8 mouse cellular contexts compared by ENCODE assay signal in genomic region chr11:69096987-69097900, GRCm38 (mm10). TPM values are rescaled to one million over a fixed set of nuclear protein-coding genes. Genes with fewer than 3 reads are reported as not detected.
A peak's percentile ranks its signal among the peaks of the same experiment; 100 is the strongest.
DNase-seq lines count a peak whose midpoint lies in the region; ATAC-seq and TF ChIP-seq lines count a peak whose summit lies in the region.

No protein-coding gene starts in this region.

- H3K9ac ChIP-seq in kidney, embryonic 15.5 days, result peak overlapping the region; percentile 25

- ATAC-seq in kidney, embryonic 15.5 days (replicated peaks; ENCODE audit: low FRiP score), result peak; percentile 46

- peak; percentile 51 for TF ChIP-seq POLR2A in embryonic fibroblast, embryonic 13.5 days (IDR thresholded peaks at IDR 0.05; ENCODE audit: low read depth, low read length)

- no peak for TF ChIP-seq CTCF in embryonic fibroblast, embryonic 13.5 days (IDR thresholded peaks at IDR 0.05; ENCODE audit: borderline replicate concordance, insufficient read depth, low read length)

- peaks cover 12% of the 10 kb centered on the region for H3K4me1 ChIP-seq in embryonic fibroblast, embryonic 13.5 days (ENCODE audit: control insufficient read depth, insufficient read depth, low read length)
- peaks cover 56% of the 10 kb centered on the region for H3K4me1 ChIP-seq in heart, embryonic 10.5 days
- H3K4me1 ChIP-seq in kidney, embryonic 15.5 days, result peaks cover 70% of the 10 kb centered on the region

- H3K36me3 ChIP-seq in heart, embryonic 10.5 days, result peaks cover 26% of the 10 kb centered on the region
- peaks cover 23% of the 10 kb centered on the region for H3K36me3 ChIP-seq in kidney, embryonic 15.5 days

- peak overlapping the region; percentile 96 for H3K4me2 ChIP-seq in kidney, embryonic 15.5 days

- 2% methylated on average over 29 of the region's 29 CpGs for WGBS in heart, embryonic 10.5 days
- WGBS in kidney, embryonic 15.5 days, result 3% methylated on average over 29 of the region's 29 CpGs

- peak overlapping the region; percentile 92 for H3K27ac ChIP-seq in embryonic fibroblast, embryonic 13.5 days (ENCODE audit: insufficient read depth, low read length)
- H3K27ac ChIP-seq in heart, embryonic 10.5 days, result peak overlapping the region; percentile 90
- H3K27ac ChIP-seq in kidney, embryonic 15.5 days, result peak overlapping the region; percentile 95

- DNase-seq in 3134 (ENCODE audit: extremely low read depth, insufficient read length, low spot score) (peak; percentile 97), liver (peak; percentile 96)
- peak; percentile 100 for DNase-seq in adrenal gland, postnatal 36 days
- peak; percentile 98 for DNase-seq in heart, embryonic 10.5 days (ENCODE audit: low spot score)
- DNase-seq in monocyte, adult 2 months (ENCODE audit: low read depth in 1 of 2, low spot score in 2 of 2), result peak; percentile 98 to 99
- peak; percentile 92 to 93 for DNase-seq in spleen, postnatal 36 days (ENCODE audit: low spot score in 2 of 2)

- H3K9me3 ChIP-seq in heart, embryonic 10.5 days, result no peaks in the 10 kb centered on the region
- no peaks in the 10 kb centered on the region for H3K9me3 ChIP-seq in kidney, embryonic 15.5 days (replicated peaks)

- H3K4me3 ChIP-seq in embryonic fibroblast, embryonic 13.5 days (ENCODE audit: insufficient read depth, low read length), result peak overlapping the region; percentile 24
- H3K4me3 ChIP-seq in heart, embryonic 10.5 days, result peak overlapping the region; percentile 73
- H3K4me3 ChIP-seq in kidney, embryonic 15.5 days (replicated peaks), result peak overlapping the region; percentile 61

- no peaks in the 10 kb centered on the region for H3K27me3 ChIP-seq in heart, embryonic 10.5 days (ENCODE audit: insufficient read depth, poor library complexity, severe bottlenecking)
- H3K27me3 ChIP-seq in kidney, embryonic 15.5 days, result no peaks in the 10 kb centered on the region

RNA-seq across cellular contexts. Expression of gene Per1, which starts 2.2 kb away (rescaled TPM):
- 100 to 1,000 TPM; 112 to 153 TPM for total RNA-seq in adrenal gland, postnatal 36 days (2021)
- 23.1 and 30.9 TPM in 2 replicates for polyA plus RNA-seq in embryonic fibroblast, embryonic 13.5 days (2011; ENCODE audit: insufficient read length, low read depth, missing spikeins)
- 8.0 and 8.8 TPM in 2 replicates for polyA plus RNA-seq in heart, embryonic 10.5 days (2016; fragmentation: Nextera tagmentation; extraction: Ambion mirVana)
- 12.1 and 13.7 TPM in 2 replicates for polyA plus RNA-seq in kidney, embryonic 15.5 days (2015; fragmentation: Nextera tagmentation; extraction: Ambion mirVana)

RNA-seq across cellular contexts. Expression of gene Vamp2, which starts 9.0 kb away (rescaled TPM):
- 100 to 1,000 TPM; 116 to 130 TPM for total RNA-seq in adrenal gland, postnatal 36 days (2021)
- polyA plus RNA-seq in embryonic fibroblast, embryonic 13.5 days (2011; ENCODE audit: insufficient read length, low read depth, missing spikeins), result 51.1 and 58.3 TPM in 2 replicates
- 85.8 and 93.0 TPM in 2 replicates for polyA plus RNA-seq in heart, embryonic 10.5 days (2016; fragmentation: Nextera tagmentation; extraction: Ambion mirVana)
- 83.5 and 101 TPM in 2 replicates for polyA plus RNA-seq in kidney, embryonic 15.5 days (2015; fragmentation: Nextera tagmentation; extraction: Ambion mirVana)

RNA-seq across cellular contexts. Expression of gene Hes7, which starts 23.0 kb away (rescaled TPM):
- total RNA-seq in adrenal gland, postnatal 36 days (2021), result under 1 TPM; 0.17 to 0.26 TPM
- polyA plus RNA-seq in embryonic fibroblast, embryonic 13.5 days (2011; ENCODE audit: insufficient read length, low read depth, missing spikeins), result not detected in 2 replicates
- polyA plus RNA-seq in heart, embryonic 10.5 days (2016; fragmentation: Nextera tagmentation; extraction: Ambion mirVana), result 0.60 and 0.63 TPM in 2 replicates
- 0.42 and 0.46 TPM in 2 replicates for polyA plus RNA-seq in kidney, embryonic 15.5 days (2015; fragmentation: Nextera tagmentation; extraction: Ambion mirVana)

RNA-seq across cellular contexts. Expression of gene 9130213A22Rik, which starts 25.1 kb away (rescaled TPM):
- total RNA-seq in adrenal gland, postnatal 36 days (2021), result under 1 TPM; 0.50 to 0.76 TPM
- 0.88 and 1.1 TPM in 2 replicates for polyA plus RNA-seq in embryonic fibroblast, embryonic 13.5 days (2011; ENCODE audit: insufficient read length, low read depth, missing spikeins)
- polyA plus RNA-seq in heart, embryonic 10.5 days (2016; fragmentation: Nextera tagmentation; extraction: Ambion mirVana), result 0.16 and 0.17 TPM in 2 replicates
- 0.27 and 0.51 TPM in 2 replicates for polyA plus RNA-seq in kidney, embryonic 15.5 days (2015; fragmentation: Nextera tagmentation; extraction: Ambion mirVana)

RNA-seq across cellular contexts. Expression of gene Tmem107, which starts 26.6 kb away (rescaled TPM):
- 10 to 100 TPM; 13.5 to 17.5 TPM for total RNA-seq in adrenal gland, postnatal 36 days (2021)
- 14.0 and 17.6 TPM in 2 replicates for polyA plus RNA-seq in embryonic fibroblast, embryonic 13.5 days (2011; ENCODE audit: insufficient read length, low read depth, missing spikeins)
- polyA plus RNA-seq in heart, embryonic 10.5 days (2016; fragmentation: Nextera tagmentation; extraction: Ambion mirVana), result 29.1 and 30.4 TPM in 2 replicates
- polyA plus RNA-seq in kidney, embryonic 15.5 days (2015; fragmentation: Nextera tagmentation; extraction: Ambion mirVana), result 60.8 and 64.3 TPM in 2 replicates

Comparison
In these comparisons a context has a peak if more than half of its experiments do, and no peak if none do; other contexts are left out.
1. Peak in every context shown above with its lines: DNase-seq, ATAC-seq, H3K4me3 ChIP-seq and H3K27ac ChIP-seq.